Mouse (Mus musculus): Measurements from ENCODE around the gene Hsf5. TPM values are rescaled to one million over a fixed set of nuclear protein-coding genes. Genes with fewer than 3 reads are reported as not detected.

The Hsf5 gene
- polyA plus RNA-seq (2016; fragmentation: Nextera tagmentation; extraction: Ambion mirVana) = 0.40 and 0.49 TPM in 2 replicates

DNA sequence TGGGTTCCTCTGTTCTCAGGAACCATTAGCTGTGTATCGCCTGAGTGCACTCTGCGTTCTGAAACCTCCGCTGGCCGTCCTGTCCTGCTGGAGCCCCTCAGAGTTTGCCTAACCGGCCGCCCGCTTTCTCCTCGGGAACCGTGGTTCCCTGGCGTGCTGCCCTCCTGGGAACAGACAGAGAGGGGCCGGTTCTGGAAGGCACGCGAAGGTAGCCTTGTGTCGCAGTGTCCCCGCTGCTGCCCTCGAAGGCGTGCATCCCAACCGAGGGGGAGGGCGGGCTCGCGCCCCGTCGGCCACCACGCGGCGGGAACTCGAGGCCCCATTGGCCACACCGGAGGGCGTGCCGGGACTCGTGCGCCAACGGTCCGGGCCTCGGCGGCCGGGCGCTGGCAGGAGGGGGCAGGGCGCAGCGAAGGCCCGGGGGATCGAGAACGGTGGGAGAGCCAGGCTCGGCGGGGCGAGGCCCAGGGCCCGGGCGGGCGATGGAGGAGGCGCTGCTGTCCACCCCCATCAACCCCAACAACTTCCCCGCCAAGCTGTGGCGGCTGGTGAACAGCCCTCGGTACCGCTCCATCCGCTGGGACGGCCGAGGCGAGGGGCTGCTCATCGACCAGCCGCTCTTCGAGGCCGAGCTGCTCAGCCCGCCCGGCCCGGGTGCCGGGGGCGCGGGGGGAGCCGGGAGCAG, at the start of gene Hsf5:
Gene Hsf5 (plus strand): TSS at position 375 of the 685 bp plus-strand sequence.
- no peak for ATAC-seq (ENCODE audit: low FRiP score)
- H3K9ac ChIP-seq = no peak within 1 kb of the TSS
- 89% methylated on average over 66 of the region's 69 CpGs for WGBS
- H3K27ac ChIP-seq = no peak within 1 kb of the TSS
- no peak within 1 kb of the TSS for H3K4me2 ChIP-seq
- peaks cover 75% of the 10 kb centered on the region for H3K36me3 ChIP-seq (replicated peaks)
- H3K4me3 ChIP-seq (replicated peaks) = no peak within 1 kb of the TSS
- no peaks in the 10 kb centered on the region for H3K4me1 ChIP-seq
- H3K9me3 ChIP-seq = peaks cover 6% of the 10 kb centered on the region
- no peaks in the 10 kb centered on the region for H3K27me3 ChIP-seq

DNA sequence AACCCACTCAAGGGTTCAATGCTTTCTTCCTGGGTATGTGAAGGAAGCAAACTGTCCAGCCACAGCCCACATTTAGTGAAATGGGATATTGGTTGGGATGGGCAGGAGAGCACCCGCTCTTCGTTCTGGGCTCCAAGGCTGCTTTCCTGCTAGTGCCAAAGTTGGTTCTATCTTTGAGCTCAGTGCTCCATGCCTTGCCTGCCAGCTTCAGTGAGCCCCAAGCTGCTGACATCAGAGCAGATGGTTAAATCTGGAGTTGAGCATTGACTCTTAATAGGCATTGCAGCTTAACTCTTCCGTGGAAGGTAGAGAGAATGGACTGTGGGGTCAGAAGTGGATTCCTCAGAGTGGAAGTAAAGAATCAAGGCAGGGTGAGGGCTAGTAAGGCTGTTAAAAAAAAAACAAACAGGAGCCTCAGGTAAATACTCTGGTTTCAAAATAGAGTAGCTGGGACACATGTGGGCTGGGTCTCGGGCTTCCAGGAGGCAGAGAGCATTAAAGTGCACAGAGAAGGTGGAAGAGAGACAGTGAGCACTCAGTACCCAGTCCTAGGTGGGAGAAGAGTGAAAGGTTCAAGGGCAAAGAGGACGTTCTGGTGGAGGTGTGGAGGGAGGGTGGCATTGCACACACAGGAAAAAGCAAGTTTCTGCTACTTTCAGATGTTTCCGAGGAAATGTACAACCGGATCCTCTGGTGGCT, 48.6 kb upstream of the Hsf5 start, which contains the start of gene Sept4:
Gene Sept4 (plus strand): TSS at position 649 of the 699 bp plus-strand sequence.
- Histone ChIP-seq H3K27ac (no peak within 1 kb of the TSS), H3K4me2 (no peak within 1 kb of the TSS), H3K4me1 (no peaks in the 10 kb centered on the region), H3K4me3 (replicated peaks) (no peak within 1 kb of the TSS), H3K9ac (no peak within 1 kb of the TSS), H3K27me3 (no peaks in the 10 kb centered on the region), H3K36me3 (replicated peaks) (no peaks in the 10 kb centered on the region), H3K9me3 (no peaks in the 10 kb centered on the region)
- no peak for ATAC-seq (ENCODE audit: low FRiP score)
- 84% methylated on average over 7 of the region's 7 CpGs for WGBS

GRCm38 (mm10) chr11:87570743-87571142, 46.2 kb upstream of the Hsf5 start:
- no peak overlapping the region for H3K27ac ChIP-seq
- no peak for ATAC-seq (ENCODE audit: low FRiP score)

DNA sequence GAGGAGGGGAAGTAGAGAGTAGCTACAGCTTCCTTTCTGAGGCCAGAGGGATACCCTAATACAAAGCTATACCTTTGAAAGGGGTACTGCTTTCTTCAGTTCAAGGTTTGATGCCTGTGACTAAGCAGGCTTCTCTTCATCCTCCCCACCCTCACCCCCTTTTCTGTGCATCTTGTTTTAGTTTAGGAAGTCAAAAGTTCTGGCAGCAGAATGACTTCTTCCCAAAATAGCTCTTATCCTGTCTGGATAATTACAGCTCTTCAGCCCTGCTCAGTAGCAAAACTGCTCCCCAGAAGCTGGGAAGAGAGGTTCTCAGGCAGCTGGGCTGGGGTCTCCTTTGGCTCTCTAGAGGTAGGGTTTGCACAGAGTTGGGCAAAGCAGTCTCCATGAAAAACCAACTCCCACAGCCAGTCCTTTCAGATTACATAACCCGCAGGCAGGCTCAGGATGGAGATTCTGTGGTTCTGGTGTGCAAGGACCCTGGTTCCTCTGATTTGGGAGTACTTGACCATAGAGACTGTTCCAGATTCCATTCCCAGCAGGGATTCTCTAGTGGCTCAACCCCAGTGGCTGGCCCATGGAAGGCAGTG, 45.5 kb upstream of the Hsf5 start:
- Histone ChIP-seq H3K9me3 (no peaks in the 10 kb centered on the region), H3K4me3 (replicated peaks) (no peak overlapping the region), H3K4me2 (no peak overlapping the region), H3K36me3 (replicated peaks) (no peaks in the 10 kb centered on the region), H3K27me3 (no peaks in the 10 kb centered on the region), H3K4me1 (no peaks in the 10 kb centered on the region), H3K9ac (no peak overlapping the region), H3K27ac (no peak overlapping the region)
- ATAC-seq (ENCODE audit: low FRiP score) = no peak
- WGBS = 91% methylated on average over 1 of the region's 1 CpGs

More at GRCm38 (mm10) chr11:87570743-87571142, 46.2 kb upstream of the Hsf5 start:
- 72% methylated on average over 5 of the region's 5 CpGs for WGBS
- no peaks in the 10 kb centered on the region for H3K9me3 ChIP-seq
- H3K36me3 ChIP-seq (replicated peaks) = no peaks in the 10 kb centered on the region
- no peaks in the 10 kb centered on the region for H3K4me1 ChIP-seq
- H3K27me3 ChIP-seq = no peaks in the 10 kb centered on the region
- H3K4me3 ChIP-seq (replicated peaks) = no peak overlapping the region
- H3K9ac ChIP-seq = no peak overlapping the region
- no peak overlapping the region for H3K4me2 ChIP-seq

DNA sequence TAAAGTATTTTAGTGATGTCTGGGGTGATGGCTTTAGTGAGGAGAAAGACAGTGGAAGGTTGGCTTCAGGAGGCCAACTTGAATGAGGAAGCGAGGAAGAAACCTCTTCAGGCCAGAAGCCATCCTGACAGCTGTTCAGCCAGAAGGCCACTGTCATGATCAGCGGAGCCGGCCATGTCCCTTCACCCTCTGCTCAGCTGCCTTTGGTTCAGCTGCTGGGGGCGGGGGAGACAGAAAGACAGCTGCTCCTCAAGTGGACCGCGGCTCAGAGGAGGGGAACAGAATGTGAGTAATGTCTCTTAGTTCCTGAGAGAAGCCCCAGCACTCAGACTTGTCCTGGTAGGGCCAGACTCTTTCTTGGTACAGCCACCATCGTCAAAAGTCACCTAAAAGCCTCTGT, 43.2 kb upstream of the Hsf5 start:
- Histone ChIP-seq H3K9me3 (no peaks in the 10 kb centered on the region), H3K4me2 (no peak overlapping the region), H3K4me3 (replicated peaks) (no peak overlapping the region), H3K36me3 (replicated peaks) (no peaks in the 10 kb centered on the region), H3K4me1 (peaks cover 17% of the 10 kb centered on the region), H3K27me3 (peaks cover 5% of the 10 kb centered on the region; the same call in 1 of the 2 replicates), H3K9ac (no peak overlapping the region), H3K27ac (no peak overlapping the region)
- WGBS = 79% methylated on average over 7 of the region's 7 CpGs
- no peak for ATAC-seq (ENCODE audit: low FRiP score)

- no peak overlapping the region for H3K9ac ChIP-seq
- H3K27me3 ChIP-seq = peaks cover 10% of the 10 kb centered on the region; the same call in 1 of the 2 replicates
- no peaks in the 10 kb centered on the region for H3K36me3 ChIP-seq (replicated peaks)
- ATAC-seq (ENCODE audit: low FRiP score) = no peak; the same call in 1 of the 2 replicates
- 80% methylated on average over 21 of the region's 21 CpGs for WGBS
- no peak overlapping the region for H3K27ac ChIP-seq
- no peak overlapping the region for H3K4me3 ChIP-seq (replicated peaks)
- no peak overlapping the region for H3K4me2 ChIP-seq
- H3K4me1 ChIP-seq = peaks cover 26% of the 10 kb centered on the region
- H3K9me3 ChIP-seq = no peaks in the 10 kb centered on the region
Observed at GRCm38 (mm10) chr11:87574520-87575180, 42.3 kb upstream of the Hsf5 start.

DNA sequence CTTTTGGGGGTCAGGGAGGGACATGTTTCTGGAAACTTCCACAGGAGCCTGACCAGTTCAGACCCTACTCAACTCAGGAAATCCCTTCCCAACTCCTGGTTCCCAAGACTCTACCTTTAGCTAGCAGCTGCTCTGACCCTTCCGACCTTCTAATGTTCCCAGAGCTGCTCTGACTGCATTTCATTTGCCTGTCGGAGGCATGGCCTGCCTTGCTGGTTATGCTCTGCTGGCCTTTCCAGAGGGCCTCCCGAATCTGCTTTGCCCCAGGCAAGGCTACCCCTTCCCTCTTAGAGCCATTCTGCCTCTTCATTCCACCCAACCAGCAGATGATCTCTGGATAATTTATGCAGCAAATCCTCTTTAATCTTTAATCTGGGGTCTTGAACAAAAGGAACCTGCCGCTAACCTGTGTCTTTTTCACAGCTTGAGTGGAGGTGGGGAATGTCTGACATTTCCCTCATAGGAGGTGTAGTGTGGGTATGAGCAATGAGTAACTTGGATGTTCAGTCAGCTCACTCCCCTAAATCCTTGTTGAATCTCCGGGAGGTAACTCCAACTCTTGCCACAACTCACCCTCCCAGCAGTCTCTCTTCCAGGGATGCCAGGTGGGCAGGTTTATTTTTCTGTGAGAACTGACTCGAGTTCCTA, 39.2 kb upstream of the Hsf5 start:
- Histone ChIP-seq H3K4me2 (peak overlapping the region; percentile 98), H3K9ac (peak overlapping the region; percentile 66; the same call in 1 of the 2 replicates), H3K4me3 (replicated peaks) (peak overlapping the region; percentile 65), H3K36me3 (replicated peaks) (no peaks in the 10 kb centered on the region), H3K27me3 (peaks cover 17% of the 10 kb centered on the region; the same call in 1 of the 2 replicates), H3K4me1 (peaks cover 30% of the 10 kb centered on the region), H3K27ac (no peak overlapping the region), H3K9me3 (no peaks in the 10 kb centered on the region)
- ATAC-seq (ENCODE audit: low FRiP score) = 0 out of 2 replicates have a peak, but pooled peaks have one; percentile 5
- WGBS = 9% methylated on average over 6 of the region's 6 CpGs

GRCm38 (mm10) chr11:87578249-87578962, 38.6 kb upstream of the Hsf5 start:
- ATAC-seq (ENCODE audit: low FRiP score) = peak; percentile 81
- Histone ChIP-seq H3K4me1 (peaks cover 30% of the 10 kb centered on the region), H3K27ac (no peak overlapping the region), H3K27me3 (peaks cover 17% of the 10 kb centered on the region; the same call in 1 of the 2 replicates), H3K4me3 (replicated peaks) (peak overlapping the region; percentile 65), H3K9ac (peak overlapping the region; percentile 66), H3K4me2 (peak overlapping the region; percentile 98), H3K36me3 (replicated peaks) (no peaks in the 10 kb centered on the region), H3K9me3 (no peaks in the 10 kb centered on the region)
- under 1% methylated on average over 40 of the region's 40 CpGs for WGBS

- Histone ChIP-seq H3K36me3 (replicated peaks) (no peaks in the 10 kb centered on the region), H3K27me3 (peaks cover 17% of the 10 kb centered on the region; the same call in 1 of the 2 replicates), H3K9ac (peak overlapping the region; percentile 66), H3K27ac (no peak overlapping the region), H3K4me3 (replicated peaks) (peak overlapping the region; percentile 65), H3K4me1 (peaks cover 30% of the 10 kb centered on the region), H3K4me2 (peak overlapping the region; percentile 98), H3K9me3 (no peaks in the 10 kb centered on the region)
- peak; percentile 43; the same call in 1 of the 2 replicates for ATAC-seq (ENCODE audit: low FRiP score)
- WGBS = 9% methylated on average over 10 of the region's 10 CpGs
Observed at GRCm38 (mm10) chr11:87578963-87579601, 37.9 kb upstream of the Hsf5 start.

GRCm38 (mm10) chr11:87579713-87580112, 37.3 kb upstream of the Hsf5 start:
- H3K36me3 ChIP-seq (replicated peaks) = no peaks in the 10 kb centered on the region
- no peak overlapping the region for H3K9ac ChIP-seq
- peaks cover 17% of the 10 kb centered on the region; the same call in 1 of the 2 replicates for H3K27me3 ChIP-seq
- no peak overlapping the region for H3K4me3 ChIP-seq (replicated peaks)
- peaks cover 30% of the 10 kb centered on the region for H3K4me1 ChIP-seq
- ATAC-seq (ENCODE audit: low FRiP score) = no peak
- H3K27ac ChIP-seq = no peak overlapping the region
- H3K9me3 ChIP-seq = no peaks in the 10 kb centered on the region
- no peak overlapping the region for H3K4me2 ChIP-seq
- 32% methylated on average over 1 of the region's 1 CpGs for WGBS

Measured in forebrain, embryonic 12.5 days (tissue).